Mouse (Mus musculus): ENCODE measurements around the gene Hid1.
"Not testable (repeated sequence)": the region's sequence is repeated elsewhere in the genome, so short reads cannot be mapped to it uniquely, and the experiment has no call there.

The Hid1 gene

GRCm38 (mm10) chr11:115367395-115367944, at the start of gene Hid1:
Gene Hid1, minus strand, starts transcription at chr11:115367756.
- DNase-seq (ENCODE audit: low spot score in 2 of 2) = peak; percentile 46 to 77

DNA sequence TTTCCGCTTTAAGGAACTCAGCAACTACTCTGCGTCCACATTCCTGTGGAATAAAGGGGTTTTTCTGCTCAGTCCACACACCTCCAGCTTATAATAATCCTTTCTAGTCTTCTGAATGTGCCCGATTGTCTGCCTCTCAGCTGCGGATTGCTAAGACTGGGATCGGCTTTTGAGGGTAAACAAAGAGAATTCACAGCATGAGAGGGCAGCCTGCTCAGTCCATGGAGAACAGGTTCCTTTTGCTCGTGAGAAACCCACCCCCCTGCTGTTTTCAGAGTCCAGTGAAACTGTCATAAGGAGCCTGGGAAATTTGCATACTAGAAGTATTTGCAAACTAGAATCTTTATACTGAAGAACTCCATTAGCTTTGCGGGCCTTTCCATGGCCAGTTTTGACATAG, 42.0 kb upstream of the Hid1 start:
- DNase-seq (ENCODE audit: low spot score in 2 of 2) = no peak

DNA sequence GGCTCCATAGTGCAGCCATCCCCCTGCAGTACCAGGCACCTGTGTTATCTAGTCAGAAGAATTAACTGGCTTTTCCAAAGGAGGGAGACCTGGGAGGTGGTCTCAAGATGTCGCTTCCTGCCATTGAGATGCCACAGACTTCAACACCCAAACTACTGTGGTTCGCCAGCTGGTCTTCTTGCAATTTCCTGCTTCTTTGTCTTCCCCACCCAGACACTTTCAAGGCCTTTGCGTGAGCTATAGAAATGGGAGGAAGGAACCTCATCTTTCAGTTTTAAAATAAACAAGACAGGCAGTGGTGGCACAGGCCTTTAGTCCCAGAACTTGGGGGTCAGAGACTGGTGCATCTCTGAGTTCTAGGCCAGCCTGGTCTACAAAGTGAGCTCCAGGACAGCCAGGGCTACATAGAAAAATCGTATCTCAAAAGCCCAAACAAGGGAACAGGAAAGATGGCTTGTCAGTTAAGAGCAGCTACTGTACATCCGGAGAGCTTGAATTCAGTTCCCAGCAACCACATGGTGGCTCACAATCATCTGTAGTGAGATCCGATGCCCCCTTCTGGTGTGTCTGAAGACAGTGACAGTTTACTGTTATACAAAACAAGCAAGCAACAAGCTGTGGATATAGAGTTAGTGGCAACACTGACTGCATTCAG, 40.8 kb upstream of the Hid1 start:
- DNase-seq (ENCODE audit: low spot score in 2 of 2) = no peak

- no peak for DNase-seq (ENCODE audit: low spot score in 2 of 2)
These were observed 39.4 kb upstream of the Hid1 start for GRCm38 (mm10) chr11:115406858-115407401.

DNA sequence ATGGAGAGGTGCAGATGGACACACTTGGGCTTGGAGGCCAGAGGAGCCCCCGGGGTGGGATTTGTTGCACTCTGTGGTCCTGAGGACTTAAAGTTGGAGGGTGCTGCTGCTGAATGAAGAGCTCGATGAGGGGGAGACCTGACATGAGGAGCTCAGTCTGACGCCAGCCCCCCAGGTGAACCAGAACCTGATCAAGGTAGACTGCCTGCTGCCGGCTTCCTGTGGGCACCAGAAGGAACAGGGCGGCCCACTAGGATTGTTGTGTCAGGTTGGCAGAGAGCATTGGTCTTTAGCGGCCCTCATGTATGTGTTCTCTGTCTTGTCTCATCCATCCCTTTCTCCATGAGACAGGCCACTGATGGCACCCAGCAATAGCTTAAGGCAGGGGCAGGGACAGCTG, 38.2 kb upstream of the Hid1 start:
- DNase-seq (ENCODE audit: low spot score in 2 of 2) = no peak

DNA sequence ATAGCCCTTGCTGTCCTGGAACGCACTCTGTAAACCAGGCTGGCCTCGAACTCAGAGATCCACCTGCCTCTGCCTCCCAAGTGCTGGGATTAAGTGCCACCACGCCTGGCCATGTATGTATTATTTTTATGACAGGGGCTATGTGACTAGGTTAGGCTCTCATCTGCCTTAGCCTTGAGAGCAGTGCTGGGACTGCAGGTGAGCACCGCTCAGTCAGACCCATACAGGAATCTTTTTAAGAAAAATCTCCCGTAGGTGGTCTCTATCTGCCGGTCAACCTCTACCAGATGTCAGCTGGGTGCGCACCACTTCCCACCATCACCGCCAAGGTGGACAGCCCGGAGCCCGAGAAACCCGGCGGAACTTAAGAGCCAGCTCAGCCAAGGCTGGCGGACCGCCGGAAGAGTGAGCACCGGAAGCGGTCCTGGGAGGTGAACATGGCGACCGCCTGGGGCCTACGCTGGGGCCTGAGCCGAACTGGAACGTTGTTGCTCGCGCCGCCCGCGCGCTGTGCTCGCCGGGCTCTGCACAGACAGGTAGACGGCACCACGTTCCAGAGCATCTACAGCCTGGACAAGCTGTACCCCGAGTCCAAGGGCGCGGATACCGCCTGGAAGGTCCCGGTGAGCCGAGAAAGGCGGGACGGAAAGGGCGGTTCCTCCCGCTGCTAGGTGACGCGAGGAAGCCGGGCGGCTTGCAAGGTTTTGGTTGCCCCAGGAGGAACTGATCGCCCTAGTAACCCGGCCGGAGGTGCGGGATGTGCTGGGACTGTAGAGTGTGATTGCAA, 36.0 kb upstream of the Hid1 start, which contains the start of gene Mrpl58:
TSS of gene Mrpl58 (plus strand) at position 415 of the 787 bp plus-strand sequence.
- DNase-seq (ENCODE audit: low spot score in 2 of 2) = peak; percentile 86 to 87

- DNase-seq (ENCODE audit: low spot score in 2 of 2) = no peak
These were observed 33.3 kb upstream of the Hid1 start for GRCm38 (mm10) chr11:115400630-115401391.

DNA sequence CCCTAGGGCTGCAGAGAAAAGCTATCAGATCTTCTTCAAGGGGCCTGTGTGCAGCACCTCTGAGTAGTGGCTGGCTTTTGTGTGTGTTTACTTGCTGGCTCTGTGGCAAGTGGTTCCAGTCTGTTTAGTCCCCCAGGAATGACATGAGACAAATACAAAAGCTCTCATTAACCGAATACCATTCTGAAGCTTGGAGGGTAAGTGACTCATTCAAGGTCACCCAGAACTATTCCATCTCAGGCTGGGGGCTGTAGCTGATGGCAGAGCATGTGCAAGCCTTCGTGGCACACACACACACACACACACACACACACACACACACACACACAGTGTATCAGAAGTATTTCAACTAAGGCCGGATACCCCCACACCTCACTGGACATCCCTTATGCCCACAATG, 32.6 kb upstream of the Hid1 start:
- no peak for DNase-seq (ENCODE audit: low spot score in 2 of 2)

DNA sequence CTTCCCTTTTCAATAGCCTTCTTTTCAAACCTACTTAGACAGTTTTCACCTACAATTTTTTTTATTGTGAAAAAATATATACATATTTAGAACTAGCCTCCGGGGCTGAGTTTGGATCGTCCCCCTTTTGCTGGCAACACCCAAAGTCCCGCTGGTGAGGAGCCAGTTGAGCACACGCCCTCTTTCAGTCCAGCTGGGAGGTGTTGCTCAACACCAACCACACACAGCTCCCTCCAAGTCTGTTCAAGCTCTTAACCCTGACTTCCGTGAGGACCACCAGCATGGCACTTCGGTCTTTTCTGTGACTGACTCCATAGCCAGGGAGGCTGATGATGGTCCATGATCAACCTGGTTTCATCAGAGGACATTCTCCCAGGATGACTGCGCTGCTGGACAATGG, 30.5 kb upstream of the Hid1 start:
- DNase-seq (ENCODE audit: low spot score in 2 of 2) = no peak

DNA sequence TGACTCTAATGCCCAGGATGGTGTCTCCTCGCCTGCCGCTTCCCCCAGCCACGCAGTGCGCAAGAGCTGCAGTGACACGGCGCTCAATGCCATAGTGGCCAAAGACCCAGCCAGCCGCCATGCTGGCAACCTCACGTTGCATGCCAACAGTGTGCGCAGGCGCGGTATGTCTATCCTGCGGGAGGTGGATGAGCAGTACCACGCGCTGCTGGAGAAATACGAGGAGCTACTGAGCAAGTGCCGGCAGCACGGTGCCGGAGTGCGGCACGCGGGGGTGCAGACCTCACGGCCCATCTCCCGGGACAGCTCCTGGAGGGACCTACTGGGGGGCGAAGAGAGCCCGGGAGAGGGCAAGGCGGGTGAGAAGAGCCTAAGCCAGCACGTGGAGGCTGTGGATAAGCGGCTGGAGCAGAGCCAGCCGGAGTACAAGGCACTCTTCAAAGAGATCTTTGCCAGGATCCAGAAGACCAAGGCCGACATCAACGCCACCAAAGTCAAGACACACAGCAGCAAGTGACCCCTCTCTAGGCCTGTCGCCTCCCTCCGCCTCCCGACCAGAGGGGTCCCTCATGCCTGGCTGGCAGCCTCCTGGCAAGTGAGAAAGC, 26.3 kb upstream of the Hid1 start:
- DNase-seq (ENCODE audit: low spot score in 2 of 2) = no peak

DNA sequence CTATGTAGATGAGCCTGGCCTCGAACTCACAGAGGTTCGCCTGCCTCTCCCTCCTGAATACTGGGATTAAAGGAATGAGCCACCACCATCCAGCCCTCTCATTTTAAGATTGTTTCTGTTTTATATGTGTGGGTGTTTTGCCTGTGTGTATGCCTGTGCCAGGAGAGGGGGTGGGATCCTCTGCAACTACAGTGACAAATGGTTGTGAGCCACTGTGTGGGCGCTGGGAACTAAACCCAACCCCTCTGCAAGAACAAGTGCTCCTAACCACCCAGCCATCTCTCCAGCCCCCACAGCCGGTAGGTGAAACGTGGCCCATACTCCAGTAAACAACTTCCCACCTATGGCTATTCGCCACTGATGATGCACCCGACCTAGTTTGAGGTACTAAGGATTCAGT, 23.8 kb upstream of the Hid1 start:
- no peak for DNase-seq (ENCODE audit: low spot score in 2 of 2)

DNA sequence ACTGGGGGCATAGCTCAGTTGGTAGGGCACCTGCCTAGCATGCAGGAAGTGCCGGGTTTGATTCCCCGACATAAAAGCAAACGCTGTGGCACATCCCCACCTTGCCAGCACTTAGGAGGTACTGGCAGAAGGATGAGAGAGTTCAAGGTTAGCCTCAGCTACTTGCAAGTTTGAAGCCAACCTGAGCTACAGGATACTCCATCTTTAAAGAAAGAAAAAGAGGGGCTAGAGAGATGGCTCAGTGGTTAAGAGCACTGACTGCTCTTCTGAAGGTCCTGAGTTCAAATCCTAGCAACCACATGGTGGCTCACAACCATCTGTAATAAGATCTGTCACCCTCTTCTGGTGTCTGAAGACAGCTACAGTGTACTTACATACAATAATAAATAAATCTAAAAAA, 19.3 kb upstream of the Hid1 start:
- not testable (repeated sequence) for DNase-seq (ENCODE audit: low spot score in 2 of 2)

GRCm38 (mm10) chr11:115384587-115384986, 17.0 kb upstream of the Hid1 start:
- DNase-seq (ENCODE audit: low spot score in 2 of 2) = no peak

DNA sequence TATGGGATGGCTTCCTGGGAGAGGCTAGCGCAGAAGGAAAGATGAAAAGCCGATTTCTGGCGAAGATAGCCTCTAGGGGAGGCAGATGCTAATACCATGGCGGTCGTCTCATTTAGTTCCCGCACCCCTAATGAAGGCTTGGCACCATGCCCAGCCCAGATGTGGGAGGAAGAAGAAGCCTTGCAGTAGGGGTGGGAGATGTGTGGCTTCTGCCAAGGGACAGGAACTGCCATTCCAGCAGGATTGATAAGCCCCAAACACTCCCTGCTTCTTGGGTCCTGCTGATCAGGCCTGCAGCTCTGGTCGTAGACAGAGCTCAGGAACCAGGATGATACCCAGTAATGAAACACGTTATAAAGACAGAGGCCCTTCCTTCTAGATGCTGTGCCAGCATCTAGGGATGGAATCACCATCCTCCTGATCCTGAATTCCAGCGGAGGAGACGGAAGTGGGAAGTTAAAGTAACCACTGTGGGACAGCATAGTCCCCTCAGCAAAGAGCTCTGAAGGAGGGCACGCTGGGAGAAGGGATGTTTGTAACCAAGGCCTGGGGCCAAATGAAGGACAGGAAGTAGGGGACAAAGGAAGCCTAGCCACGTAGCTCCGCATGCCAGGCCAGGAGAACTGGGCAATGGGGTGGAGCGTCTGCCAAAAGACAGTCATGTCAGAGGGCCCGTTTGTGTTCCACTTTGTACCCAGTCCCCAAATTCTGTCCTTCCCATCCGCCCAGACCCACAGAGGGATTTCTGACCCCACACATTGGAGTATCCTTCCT, 16.3 kb upstream of the Hid1 start:
- DNase-seq (ENCODE audit: low spot score in 2 of 2) = no peak

- no peak for DNase-seq (ENCODE audit: low spot score in 2 of 2)
These were observed 15.3 kb upstream of the Hid1 start for GRCm38 (mm10) chr11:115382891-115383290.

GRCm38 (mm10) chr11:115381743-115382539, 14.4 kb upstream of the Hid1 start, which contains the start of gene Cdr2l:
Gene Cdr2l, plus strand, starts transcription at chr11:115381916.
- DNase-seq (ENCODE audit: low spot score in 2 of 2) = peak in 1 of 2 experiments; percentile 50

DNA sequence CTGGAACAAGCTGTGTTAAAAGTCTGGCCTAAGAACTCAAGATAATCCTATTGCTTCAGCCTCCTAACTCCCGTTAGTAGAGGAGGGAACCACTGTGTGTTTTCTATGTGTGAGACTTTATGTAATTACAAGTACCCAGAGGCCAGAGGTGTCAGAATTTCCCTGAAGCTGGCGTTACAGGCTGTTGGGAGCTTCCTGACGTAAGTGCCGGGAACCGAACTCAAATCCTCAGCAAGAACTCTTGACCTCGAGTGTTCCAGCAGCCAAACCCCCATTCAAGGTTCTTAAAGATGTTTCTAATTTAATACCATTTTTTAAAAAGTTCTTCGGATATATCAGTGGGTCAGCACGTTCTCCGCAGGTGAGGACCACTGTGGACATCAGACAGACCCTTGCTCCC, 13.7 kb upstream of the Hid1 start:
- no peak for DNase-seq (ENCODE audit: low spot score in 2 of 2)

- no peak for DNase-seq (ENCODE audit: low spot score in 2 of 2)
These were observed 10.3 kb upstream of the Hid1 start for GRCm38 (mm10) chr11:115377854-115378253.

DNA sequence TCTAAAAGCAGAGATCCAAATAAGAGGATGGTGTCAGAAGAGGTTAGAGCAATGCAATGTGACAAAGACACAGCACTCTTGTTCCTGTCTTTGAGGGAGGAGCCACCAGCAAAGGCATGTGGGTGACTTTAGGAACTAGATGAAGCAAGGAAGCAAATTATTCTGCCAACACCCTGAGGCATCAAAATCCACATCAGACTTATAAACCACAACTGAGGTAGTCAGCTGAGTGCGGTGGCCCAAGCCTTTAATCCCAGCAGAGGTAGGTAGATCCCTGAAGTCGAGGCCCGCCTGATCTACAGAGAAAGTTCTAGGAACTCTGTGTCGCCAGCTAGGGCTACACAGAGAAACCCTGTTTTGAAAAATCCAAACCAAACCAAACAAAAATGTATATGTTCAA, 9.7 kb upstream of the Hid1 start:
- no peak for DNase-seq (ENCODE audit: low spot score in 2 of 2)

GRCm38 (mm10) chr11:115376722-115377121, 9.2 kb upstream of the Hid1 start:
- no peak for DNase-seq (ENCODE audit: low spot score in 2 of 2)
